Mouse (Mus musculus) lung, embryonic 14.5 days (tissue): Measurements from ENCODE around the gene Acvr2a. TPM values are rescaled to one million over a fixed set of nuclear protein-coding genes. Genes with fewer than 3 reads are reported as not detected.

Experiments
- ATAC-seq: fragments of 200-750 bp; cut with Nextera tagmentation; 2 replicates; pipeline ENCODE4 v1.8.0; 2017; ENCODE audit warnings: mild to moderate bottlenecking, moderate TSS enrichment, moderate library complexity; ENCODE audit not compliant: insufficient read depth
- DNase-seq: peaks from one replicate; pipeline ENCODE4 v3.0.0-alpha.2; 2015
- H3K27ac ChIP-seq: fragments of 300-500 bp; sonication (generic); 2 replicates; pipeline ENCODE4 v1.5.1; 2014; ENCODE audit warnings: low read depth, mild to moderate bottlenecking, moderate library complexity
- H3K27me3 ChIP-seq: fragments of 300-500 bp; sonication (generic); 2 replicates; pipeline ENCODE4 v1.6.1; 2014; ENCODE audit warnings: low read length, control low read depth; ENCODE audit not compliant: insufficient read depth
- H3K36me3 ChIP-seq: fragments of 300-500 bp; sonication (generic); 2 replicates; pipeline ENCODE4 v1.6.1; 2014; ENCODE audit warnings: control low read depth; ENCODE audit not compliant: insufficient read depth
- H3K4me1 ChIP-seq: fragments of 300-500 bp; sonication (generic); 2 replicates; pipeline ENCODE4 v1.6.1; 2014; ENCODE audit warnings: antibody characterized with exemption, control low read depth; ENCODE audit not compliant: insufficient read depth
- H3K4me2 ChIP-seq: fragments of 300-500 bp; sonication (generic); 2 replicates; pipeline ENCODE4 v1.6.1; 2014; ENCODE audit warnings: mild to moderate bottlenecking
- H3K4me3 ChIP-seq: fragments of 300-500 bp; sonication (generic); 2 replicates; pipeline ENCODE4 v1.5.1; 2014; ENCODE audit warnings: low read depth, low read length
- H3K9ac ChIP-seq: fragments of 300-500 bp; sonication (generic); 2 replicates; pipeline ENCODE4 v1.6.1; 2014
- H3K9me3 ChIP-seq: fragments of 300-500 bp; sonication (generic); 2 replicates; pipeline ENCODE4 v1.6.1; 2016; ENCODE audit warnings: low read depth, low read length, control low read depth
- CTCF ChIP-seq: IDR thresholded peaks from 2 replicates; pipeline ENCODE4 v1.5.1; 2016; ENCODE audit warnings: antibody characterized with exemption, low read depth
- WGBS: fragments of 180-500 bp; shearing (Covaris S2); extraction: QIAGEN DNeasy Blood & Tissue Kit; methylation state at CpG from one replicate; pipeline ENCODE4 v1.1.7; 2014; 5-methylcytosine and 5-hydroxymethylcytosine counted together
- polyA plus RNA-seq: library from polyadenylated mRNA; unstranded; fragments of >200 nt; fragmentation: Nextera tagmentation; extraction: Ambion mirVana; gene quantifications from 2 replicates; pipeline ENCODE4 v1.2.1, GENCODE M21; 2014

The Acvr2a gene
- polyA plus RNA-seq, 1 experiment from 2014 or later: 23.6 TPM

GRCm38 (mm10) chr2:48948841-48949584 is 135.1 kb downstream of the Acvr2a start, which contains the start of gene Mbd5:
Gene Mbd5 (plus strand): TSS chr2:48949508.
- Histone ChIP-seq H3K27ac (peak within 1 kb of the TSS; percentile 94), H3K9me3 (no peaks in the 10 kb centered on the region), H3K27me3 (no peaks in the 10 kb centered on the region), H3K4me1 (peaks cover 4% of the 10 kb centered on the region; the same call in 1 of the 2 replicates), H3K4me2 (peak within 1 kb of the TSS; percentile 74), H3K36me3 (no peaks in the 10 kb centered on the region), H3K4me3 (peak within 1 kb of the TSS; percentile 94), H3K9ac (peak within 1 kb of the TSS; percentile 93)
- TF ChIP-seq CTCF: no peak
- ATAC-seq: peak; percentile 99
- 1% methylated on average over 49 of the region's 49 CpGs for WGBS
- peak; percentile 96 for DNase-seq

DNA sequence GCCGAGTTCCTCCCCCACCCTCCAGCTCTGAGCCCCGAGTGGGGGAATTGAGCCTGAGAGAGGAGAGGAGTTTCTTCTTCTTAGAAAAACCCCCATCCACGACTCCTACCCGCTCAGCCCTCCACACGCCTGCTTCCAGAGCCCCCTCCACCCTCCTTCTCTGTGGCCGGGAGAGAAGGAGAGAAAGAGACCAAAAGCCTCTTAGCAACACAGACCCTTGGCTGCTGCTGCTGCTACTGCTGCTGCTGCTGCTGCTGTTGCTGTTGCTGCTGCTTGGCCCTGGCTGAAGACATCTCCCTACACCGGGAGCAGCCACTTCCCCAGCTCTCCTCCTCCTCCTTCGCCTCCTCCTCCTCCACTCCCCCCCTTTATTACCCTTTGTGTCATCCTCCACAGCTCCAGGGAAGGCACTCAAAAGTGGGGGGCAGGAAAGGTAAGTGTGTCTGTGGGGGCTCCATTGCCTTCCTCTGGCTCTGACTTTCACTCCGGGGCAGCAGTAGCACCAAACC is 135.9 kb downstream of the Acvr2a start:
- Histone ChIP-seq H3K4me3 (peak overlapping the region; percentile 94), H3K9ac (peak overlapping the region; percentile 80), H3K27ac (peak overlapping the region; percentile 94), H3K4me2 (peak overlapping the region; percentile 68), H3K27me3 (no peaks in the 10 kb centered on the region), H3K4me1 (peaks cover 4% of the 10 kb centered on the region; the same call in 1 of the 2 replicates), H3K9me3 (no peaks in the 10 kb centered on the region), H3K36me3 (no peaks in the 10 kb centered on the region)
- DNase-seq (peak; percentile 64), ATAC-seq (peak; percentile 70)
- 0% methylated on average over 9 of the region's 9 CpGs for WGBS
- TF ChIP-seq CTCF: no peak

GRCm38 (mm10) chr2:48950252-48950315 is 136.2 kb downstream of the Acvr2a start, which contains the start of gene Orc4:
Gene Orc4 (minus strand): TSS chr2:48950277.
- H3K27ac ChIP-seq: peak within 1 kb of the TSS; percentile 94

GRCm38 (mm10) chr2:48950316-48950880 is 136.5 kb downstream of the Acvr2a start:
- no peak for TF ChIP-seq CTCF
- Histone ChIP-seq H3K27me3 (no peaks in the 10 kb centered on the region), H3K9me3 (no peaks in the 10 kb centered on the region), H3K36me3 (no peaks in the 10 kb centered on the region), H3K27ac (peak overlapping the region; percentile 94; the same call in 1 of the 2 replicates), H3K9ac (peak overlapping the region; percentile 80), H3K4me2 (peak overlapping the region; percentile 68), H3K4me3 (peak overlapping the region; percentile 94), H3K4me1 (peaks cover 4% of the 10 kb centered on the region; the same call in 1 of the 2 replicates)
- WGBS: 4% methylated on average over 5 of the region's 6 CpGs
- no peak for ATAC-seq
- DNase-seq: peak; percentile 30

More at GRCm38 (mm10) chr2:48950252-48950315, 136.2 kb downstream of the Acvr2a start, which contains the start of gene Orc4:
- Histone ChIP-seq H3K4me3 (peak within 1 kb of the TSS; percentile 94), H3K4me1 (peaks cover 4% of the 10 kb centered on the region; the same call in 1 of the 2 replicates), H3K27me3 (no peaks in the 10 kb centered on the region), H3K36me3 (no peaks in the 10 kb centered on the region), H3K9ac (peak within 1 kb of the TSS; percentile 93), H3K4me2 (peak within 1 kb of the TSS; percentile 68), H3K9me3 (no peaks in the 10 kb centered on the region)
- TF ChIP-seq CTCF: no peak
- WGBS: 0% methylated on average over 2 of the region's 2 CpGs
- ATAC-seq (no peak), DNase-seq (no peak)

Other genes starting within 250 kb of the Acvr2a start
- 29.0 and 29.8 TPM in 2 replicates for gene Mbd5, start 135.4 kb downstream of the Acvr2a start, polyA plus RNA-seq
- gene Orc4, start 136.2 kb downstream of the Acvr2a start, polyA plus RNA-seq: 109 and 110 TPM in 2 replicates